Mouse (Mus musculus): Measurements from ENCODE around the gene Gdi1. TPM values are rescaled to one million over a fixed set of nuclear protein-coding genes. Genes with fewer than 3 reads are reported as not detected.
"Not testable (repeated sequence)": the region's sequence is repeated elsewhere in the genome, so short reads cannot be mapped to it uniquely, and the experiment has no call there.

The Gdi1 gene
- polyA plus RNA-seq, 1 experiment from 2014 or later = 219 TPM

GRCm38 (mm10) chrX:74312540-74313464 is 8.0 kb downstream of the Gdi1 start, which contains the start of gene Fam50a:
TSS of gene Fam50a (plus strand) at chrX:74313033.
- 10% methylated on average over 59 of the region's 59 CpGs for WGBS
- Histone ChIP-seq H3K4me3 (replicated peaks; ENCODE audit: low read length) (peak within 1 kb of the TSS; percentile 68), H3K9me3 (replicated peaks; ENCODE audit: control insufficient read depth, low read length) (no peaks in the 10 kb centered on the region; the same call in 1 of the 2 replicates), H3K9ac (ENCODE audit: low read length) (peak within 1 kb of the TSS; percentile 73), H3K27ac (ENCODE audit: low read length) (peak within 1 kb of the TSS; percentile 76), H3K4me2 (ENCODE audit: low read depth, low read length) (peak within 1 kb of the TSS; percentile 65), H3K36me3 (ENCODE audit: control insufficient read depth, insufficient read depth, low read length) (no peaks in the 10 kb centered on the region), H3K27me3 (ENCODE audit: control insufficient read depth, insufficient read depth, low read length) (no peaks in the 10 kb centered on the region), H3K4me1 (ENCODE audit: control insufficient read depth, insufficient read depth, low read length) (no peaks in the 10 kb centered on the region)
- peak; percentile 98 for ATAC-seq (ENCODE audit: insufficient read depth, low FRiP score)

GRCm38 (mm10) chrX:74328725-74329161 is 23.9 kb downstream of the Gdi1 start, which contains the start of gene Plxna3:
TSS of gene Plxna3 (plus strand) at chrX:74329066.
- Histone ChIP-seq H3K27me3 (ENCODE audit: control insufficient read depth, insufficient read depth, low read length) (no peaks in the 10 kb centered on the region), H3K4me1 (ENCODE audit: control insufficient read depth, insufficient read depth, low read length) (no peaks in the 10 kb centered on the region), H3K9ac (ENCODE audit: low read length) (peak within 1 kb of the TSS; percentile 76), H3K9me3 (replicated peaks; ENCODE audit: control insufficient read depth, low read length) (no peaks in the 10 kb centered on the region), H3K27ac (ENCODE audit: low read length) (peak within 1 kb of the TSS; percentile 77), H3K4me2 (ENCODE audit: low read depth, low read length) (peak within 1 kb of the TSS; percentile 60), H3K4me3 (replicated peaks; ENCODE audit: low read length) (peak within 1 kb of the TSS; percentile 55), H3K36me3 (ENCODE audit: control insufficient read depth, insufficient read depth, low read length) (no peaks in the 10 kb centered on the region)
- WGBS = 8% methylated on average over 28 of the region's 30 CpGs
- peak; percentile 93 for ATAC-seq (ENCODE audit: insufficient read depth, low FRiP score)

GRCm38 (mm10) chrX:74329215-74329671 is 24.4 kb downstream of the Gdi1 start:
- peak; percentile 35 for ATAC-seq (ENCODE audit: insufficient read depth, low FRiP score)
- Histone ChIP-seq H3K9me3 (replicated peaks; ENCODE audit: control insufficient read depth, low read length) (no peaks in the 10 kb centered on the region), H3K27me3 (ENCODE audit: control insufficient read depth, insufficient read depth, low read length) (no peaks in the 10 kb centered on the region), H3K9ac (ENCODE audit: low read length) (peak overlapping the region; percentile 76), H3K4me3 (replicated peaks; ENCODE audit: low read length) (peak overlapping the region; percentile 55), H3K4me2 (ENCODE audit: low read depth, low read length) (peak overlapping the region; percentile 60), H3K36me3 (ENCODE audit: control insufficient read depth, insufficient read depth, low read length) (no peaks in the 10 kb centered on the region), H3K4me1 (ENCODE audit: control insufficient read depth, insufficient read depth, low read length) (no peaks in the 10 kb centered on the region), H3K27ac (ENCODE audit: low read length) (no peak overlapping the region)
- 18% methylated on average over 10 of the region's 10 CpGs for WGBS

- Histone ChIP-seq H3K4me2 (ENCODE audit: low read depth, low read length) (peak overlapping the region; percentile 60), H3K9me3 (replicated peaks; ENCODE audit: control insufficient read depth, low read length) (no peaks in the 10 kb centered on the region), H3K27me3 (ENCODE audit: control insufficient read depth, insufficient read depth, low read length) (no peaks in the 10 kb centered on the region), H3K36me3 (ENCODE audit: control insufficient read depth, insufficient read depth, low read length) (no peaks in the 10 kb centered on the region), H3K9ac (ENCODE audit: low read length) (no peak overlapping the region), H3K4me3 (replicated peaks; ENCODE audit: low read length) (peak overlapping the region; percentile 55), H3K27ac (ENCODE audit: low read length) (peak overlapping the region; percentile 28; the same call in 1 of the 2 replicates), H3K4me1 (ENCODE audit: control insufficient read depth, insufficient read depth, low read length) (no peaks in the 10 kb centered on the region)
- no peak for ATAC-seq (ENCODE audit: insufficient read depth, low FRiP score)
- 17% methylated on average over 2 of the region's 2 CpGs for WGBS
These were observed 25.6 kb downstream of the Gdi1 start for GRCm38 (mm10) chrX:74330166-74330930.

- WGBS = 21% methylated on average over 13 of the region's 13 CpGs
- Histone ChIP-seq H3K9me3 (replicated peaks; ENCODE audit: control insufficient read depth, low read length) (no peaks in the 10 kb centered on the region), H3K36me3 (ENCODE audit: control insufficient read depth, insufficient read depth, low read length) (no peaks in the 10 kb centered on the region), H3K27ac (ENCODE audit: low read length) (0 out of 2 replicates have a peak overlapping the region, but pooled peaks have one; percentile 23), H3K9ac (ENCODE audit: low read length) (peak overlapping the region; percentile 70), H3K4me1 (ENCODE audit: control insufficient read depth, insufficient read depth, low read length) (no peaks in the 10 kb centered on the region), H3K4me3 (replicated peaks; ENCODE audit: low read length) (peak overlapping the region; percentile 51), H3K27me3 (ENCODE audit: control insufficient read depth, insufficient read depth, low read length) (no peaks in the 10 kb centered on the region), H3K4me2 (ENCODE audit: low read depth, low read length) (peak overlapping the region; percentile 60)
- ATAC-seq (ENCODE audit: insufficient read depth, low FRiP score) = peak; percentile 13; the same call in 1 of the 2 replicates
These were observed 48.1 kb downstream of the Gdi1 start for GRCm38 (mm10) chrX:74352645-74353466.

GRCm38 (mm10) chrX:74353467-74353770 is 48.6 kb downstream of the Gdi1 start, which contains the start of gene Lage3:
TSS of gene Lage3 (minus strand) at chrX:74353618.
- H3K4me1 ChIP-seq (ENCODE audit: control insufficient read depth, insufficient read depth, low read length) = no peaks in the 10 kb centered on the region
- WGBS = 22% methylated on average over 11 of the region's 22 CpGs
- ATAC-seq (ENCODE audit: insufficient read depth, low FRiP score) = peak; percentile 85
- H3K36me3 ChIP-seq (ENCODE audit: control insufficient read depth, insufficient read depth, low read length) = no peaks in the 10 kb centered on the region
- peak within 1 kb of the TSS; percentile 70 for H3K9ac ChIP-seq (ENCODE audit: low read length)
- no peaks in the 10 kb centered on the region for H3K27me3 ChIP-seq (ENCODE audit: control insufficient read depth, insufficient read depth, low read length)
- H3K9me3 ChIP-seq (replicated peaks; ENCODE audit: control insufficient read depth, low read length) = no peaks in the 10 kb centered on the region
- peak within 1 kb of the TSS; percentile 60 for H3K4me2 ChIP-seq (ENCODE audit: low read depth, low read length)
- 0 out of 2 replicates have a peak within 1 kb of the TSS, but pooled peaks have one; percentile 23 for H3K27ac ChIP-seq (ENCODE audit: low read length)
- peak within 1 kb of the TSS; percentile 51 for H3K4me3 ChIP-seq (replicated peaks; ENCODE audit: low read length)

GRCm38 (mm10) chrX:74357069-74357468 is 52.3 kb downstream of the Gdi1 start:
- not testable (repeated sequence) for H3K27me3 ChIP-seq (ENCODE audit: control insufficient read depth, insufficient read depth, low read length); H3K36me3 ChIP-seq (ENCODE audit: control insufficient read depth, insufficient read depth, low read length); ATAC-seq (ENCODE audit: insufficient read depth, low FRiP score); H3K27ac ChIP-seq (ENCODE audit: low read length); H3K4me1 ChIP-seq (ENCODE audit: control insufficient read depth, insufficient read depth, low read length); H3K4me3 ChIP-seq (replicated peaks; ENCODE audit: low read length); H3K9me3 ChIP-seq (replicated peaks; ENCODE audit: control insufficient read depth, low read length); H3K4me2 ChIP-seq (ENCODE audit: low read depth, low read length); H3K9ac ChIP-seq (ENCODE audit: low read length)
- WGBS = 93% methylated on average over 2 of the region's 3 CpGs

GRCm38 (mm10) chrX:74359171-74359570 is 54.4 kb downstream of the Gdi1 start:
- ATAC-seq (ENCODE audit: insufficient read depth, low FRiP score) = no peak
- no peak overlapping the region for H3K27ac ChIP-seq (ENCODE audit: low read length)
- H3K4me1 ChIP-seq (ENCODE audit: control insufficient read depth, insufficient read depth, low read length) = no peaks in the 10 kb centered on the region
- no peaks in the 10 kb centered on the region for H3K9me3 ChIP-seq (replicated peaks; ENCODE audit: control insufficient read depth, low read length)
- no peak overlapping the region for H3K9ac ChIP-seq (ENCODE audit: low read length)
- H3K4me2 ChIP-seq (ENCODE audit: low read depth, low read length) = no peak overlapping the region; the same call in 1 of the 2 replicates
- H3K4me3 ChIP-seq (replicated peaks; ENCODE audit: low read length) = no peak overlapping the region
- H3K27me3 ChIP-seq (ENCODE audit: control insufficient read depth, insufficient read depth, low read length) = no peaks in the 10 kb centered on the region
- H3K36me3 ChIP-seq (ENCODE audit: control insufficient read depth, insufficient read depth, low read length) = no peaks in the 10 kb centered on the region
- WGBS = 32% methylated on average over 11 of the region's 11 CpGs
